Mouse (Mus musculus): ENCODE measurements around the gene Cog5.
A peak's percentile ranks its signal among the peaks of the same experiment; 100 is the strongest.

Cog5 gene

GRCm38 (mm10) chr12:31938391-31938997 lies 283.8 kb downstream of the Cog5 start:
- no peak for DNase-seq (ENCODE audit: low spot score in 2 of 2)

DNA sequence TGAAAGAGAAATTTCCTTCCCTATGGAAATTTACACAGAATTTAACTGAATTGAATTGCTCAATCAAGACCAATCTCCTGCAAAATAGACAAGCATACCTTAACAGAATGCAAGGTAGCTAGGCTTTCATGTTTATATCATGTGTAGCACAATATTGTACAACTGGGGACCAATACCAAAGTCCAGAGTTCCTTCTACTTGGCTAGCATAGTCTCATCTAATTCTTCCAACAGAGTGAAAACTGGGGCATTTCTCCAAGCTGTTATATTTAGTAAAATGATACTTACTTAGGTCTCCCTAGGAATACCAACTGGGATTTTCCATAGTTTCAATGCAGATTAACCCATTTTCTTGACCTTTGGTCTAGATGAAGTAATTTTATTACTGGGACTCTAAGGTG lies 284.4 kb downstream of the Cog5 start:
- DNase-seq (ENCODE audit: low spot score in 2 of 2) = no peak

- no peak for DNase-seq (ENCODE audit: low spot score in 2 of 2)
Observed at GRCm38 (mm10) chr12:31943020-31943654, 288.5 kb downstream of the Cog5 start.

- DNase-seq (ENCODE audit: low spot score in 2 of 2) = no peak
Observed at GRCm38 (mm10) chr12:31944405-31944804, 289.7 kb downstream of the Cog5 start.

GRCm38 (mm10) chr12:31947476-31947875 lies 292.8 kb downstream of the Cog5 start:
- DNase-seq (ENCODE audit: low spot score in 2 of 2) = peak in 1 of 2 experiments; percentile 43

- no peak for DNase-seq (ENCODE audit: low spot score in 2 of 2)
Observed at GRCm38 (mm10) chr12:31948101-31949000, 293.7 kb downstream of the Cog5 start.

DNA sequence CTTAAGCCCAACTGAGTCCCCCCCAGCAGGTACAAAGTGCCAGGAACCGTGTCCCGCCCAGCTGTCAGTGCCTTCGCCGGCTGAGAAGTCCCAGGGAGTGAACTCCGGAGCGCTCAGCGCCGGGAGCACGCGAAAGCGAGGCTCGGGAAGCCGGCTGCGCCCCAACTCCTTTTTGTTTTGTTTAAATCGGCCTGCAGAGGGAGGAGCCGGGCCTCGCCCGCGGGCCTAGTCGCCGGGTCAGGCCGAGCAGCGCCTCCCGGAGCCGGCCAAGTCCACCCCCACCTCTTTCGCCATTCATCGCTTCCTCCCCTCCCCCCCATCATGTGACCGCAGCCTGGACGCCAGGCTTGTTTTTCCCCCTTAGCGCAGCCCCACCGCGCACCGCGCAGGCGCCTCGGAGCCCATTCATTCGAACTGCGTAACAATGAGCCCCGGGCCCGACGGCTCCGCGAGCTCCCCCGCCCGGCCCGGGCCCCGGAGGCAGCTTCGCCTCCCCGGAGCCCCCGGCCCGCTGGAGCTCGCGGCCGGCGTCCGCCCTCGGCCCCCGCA lies 294.6 kb downstream of the Cog5 start:
- peak; percentile 85 to 92 for DNase-seq (ENCODE audit: low spot score in 2 of 2)

- peak; percentile 94 to 96 for DNase-seq (ENCODE audit: low spot score in 2 of 2)
Observed at GRCm38 (mm10) chr12:31949759-31950658, 295.3 kb downstream of the Cog5 start, which contains the start of gene Hbp1. Hbp1 (minus strand) TSS chr12:31950535.

DNA sequence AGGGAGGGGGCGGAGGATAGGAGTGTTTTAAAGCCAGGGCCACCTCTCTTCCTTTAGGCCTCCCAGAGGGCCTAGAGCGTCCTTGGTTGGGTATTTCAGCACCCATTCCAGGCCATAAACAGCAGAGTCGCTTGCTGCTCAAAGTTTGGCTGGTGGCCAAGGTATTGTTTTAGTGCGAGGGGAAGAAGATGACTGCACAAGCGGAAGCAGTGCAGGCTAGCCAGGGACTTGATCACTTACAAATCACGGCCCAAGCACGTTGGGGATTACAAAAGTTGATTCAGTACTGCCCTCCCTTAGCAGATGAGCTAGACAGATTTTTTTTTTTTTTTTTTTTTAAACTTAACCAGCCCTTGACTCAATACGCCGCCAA lies 296.0 kb downstream of the Cog5 start:
- peak in 1 of 2 experiments; percentile 83 for DNase-seq (ENCODE audit: low spot score in 2 of 2)

GRCm38 (mm10) chr12:31955843-31956242 lies 301.2 kb downstream of the Cog5 start:
- no peak for DNase-seq (ENCODE audit: low spot score in 2 of 2)

DNA sequence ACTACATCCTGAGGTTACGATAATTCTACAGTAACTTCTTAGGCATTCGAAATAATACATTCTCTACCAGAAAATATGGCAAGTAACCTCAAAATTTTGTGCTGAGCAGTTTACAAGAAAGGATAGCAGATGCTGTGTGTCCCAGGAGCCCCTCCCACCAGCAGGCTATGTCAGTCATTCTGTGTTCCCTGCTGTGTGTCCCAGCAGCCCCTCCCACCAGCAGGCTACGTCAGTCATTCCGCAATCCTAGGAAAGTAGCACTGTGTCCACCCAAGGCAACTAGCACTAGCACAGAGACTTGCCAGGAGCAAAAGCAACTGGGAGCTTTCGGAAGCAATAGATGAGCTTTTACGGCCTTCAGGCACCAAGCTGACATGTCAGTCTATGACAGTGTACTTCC lies 309.4 kb downstream of the Cog5 start:
- no peak for DNase-seq (ENCODE audit: low spot score in 2 of 2)

- DNase-seq (ENCODE audit: low spot score in 2 of 2) = no peak
Observed at GRCm38 (mm10) chr12:31965517-31966212, 311.0 kb downstream of the Cog5 start.

- DNase-seq (ENCODE audit: low spot score in 2 of 2) = peak in 1 of 2 experiments; percentile 33
Observed at GRCm38 (mm10) chr12:31966405-31966804, 311.7 kb downstream of the Cog5 start.

DNA sequence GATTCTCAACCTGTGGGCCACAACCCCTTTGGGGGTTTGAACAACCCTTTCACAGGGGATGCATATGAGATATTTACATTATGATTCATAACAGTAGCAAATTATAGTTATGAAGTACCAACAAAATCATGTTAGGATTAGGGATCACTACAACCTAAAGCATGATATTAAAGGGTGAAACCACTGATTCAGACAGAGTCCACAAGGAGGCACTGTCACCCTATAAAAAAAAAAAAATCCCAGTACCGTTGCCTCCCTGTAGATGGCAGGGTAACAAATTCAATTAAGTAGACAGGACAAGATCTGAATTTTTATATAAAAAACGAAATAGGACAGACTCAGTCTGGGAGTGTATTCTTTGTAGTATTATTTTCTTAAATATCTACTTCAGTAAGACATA lies 312.9 kb downstream of the Cog5 start:
- peak in 1 of 2 experiments; percentile 58 for DNase-seq (ENCODE audit: low spot score in 2 of 2)

- DNase-seq (ENCODE audit: low spot score in 2 of 2) = no peak
Observed at GRCm38 (mm10) chr12:31969111-31969510, 314.4 kb downstream of the Cog5 start.

DNA sequence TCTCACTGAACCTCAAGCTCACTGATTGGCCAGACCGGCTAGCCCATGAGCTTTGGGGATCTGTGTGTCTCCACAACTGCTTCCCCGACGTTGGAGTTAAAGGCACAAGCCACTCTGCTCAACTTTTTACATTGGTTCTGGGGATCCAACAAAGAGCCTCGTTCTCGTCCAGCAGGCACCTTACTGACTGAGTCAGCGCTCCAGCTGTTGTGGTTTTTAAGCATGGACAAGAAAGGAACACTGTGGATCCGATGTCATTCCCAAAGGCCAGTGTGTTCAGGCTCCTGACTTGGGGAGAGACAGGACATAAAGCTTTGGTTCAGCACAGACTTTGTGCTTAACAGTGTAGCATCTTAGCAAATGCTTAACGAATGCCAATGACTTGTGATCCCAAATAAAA lies 316.9 kb downstream of the Cog5 start:
- no peak for DNase-seq (ENCODE audit: low spot score in 2 of 2)

DNA sequence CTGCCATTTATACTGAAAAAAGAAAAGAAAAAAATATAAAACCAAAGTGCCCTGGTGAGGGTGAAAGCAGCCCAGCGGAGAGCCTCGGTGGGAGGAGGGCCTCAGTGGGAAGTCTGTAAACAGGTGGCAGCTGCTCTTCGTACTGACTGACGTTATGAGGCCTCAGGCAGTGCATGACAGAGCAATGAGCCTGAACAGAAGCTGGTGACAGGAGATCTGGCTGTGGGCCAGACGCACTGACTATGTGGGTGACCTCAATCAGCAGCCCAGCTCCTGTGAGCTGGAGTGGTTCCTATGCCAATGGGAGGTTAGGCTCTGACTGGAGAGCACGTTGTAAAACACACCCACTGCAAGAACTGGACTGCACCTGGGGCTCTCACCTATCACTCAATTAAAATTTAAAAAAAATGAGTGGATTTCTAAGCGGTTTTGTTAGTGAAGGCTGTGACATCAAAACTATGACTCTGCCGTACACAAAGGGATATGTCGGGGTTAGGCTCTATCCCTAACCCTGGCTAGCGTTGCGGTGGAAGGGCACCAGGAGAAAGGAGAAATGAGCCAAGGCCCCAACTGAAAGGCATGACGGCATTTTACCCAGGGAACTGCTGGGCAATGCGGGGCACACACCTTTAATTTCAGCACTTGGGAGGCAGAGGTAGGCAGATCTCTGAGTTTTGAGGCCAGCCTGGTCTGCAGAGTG lies 319.0 kb downstream of the Cog5 start:
- DNase-seq (ENCODE audit: low spot score in 2 of 2) = peak; percentile 91 to 94

GRCm38 (mm10) chr12:31976544-31976943 lies 321.9 kb downstream of the Cog5 start:
- no peak for DNase-seq (ENCODE audit: low spot score in 2 of 2)

DNA sequence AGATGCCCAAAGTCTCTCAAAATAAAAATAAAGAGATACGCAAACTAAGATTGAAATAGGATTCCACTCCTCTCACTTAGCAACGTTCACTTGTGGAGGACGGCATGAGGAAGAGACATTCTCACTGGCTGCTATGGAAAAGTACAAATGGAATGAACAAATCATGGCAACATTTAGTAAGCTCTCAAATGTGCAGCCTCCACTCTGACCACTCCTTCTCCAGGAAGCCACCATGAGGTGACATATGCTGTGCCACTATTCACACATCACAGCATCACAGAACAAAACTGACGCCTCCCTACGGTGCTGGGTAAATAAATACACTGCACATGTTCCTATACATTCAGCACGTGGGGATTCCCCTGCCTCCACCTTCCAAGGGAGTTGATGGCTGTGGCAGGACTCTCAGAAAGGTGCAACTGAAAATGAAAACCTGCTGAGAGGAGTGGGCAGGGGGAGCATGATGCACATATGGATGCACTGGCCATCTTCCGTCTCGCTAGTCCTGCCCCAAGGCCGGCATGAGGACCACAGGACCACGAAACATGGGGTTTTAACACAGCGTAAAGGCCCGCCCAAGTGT lies 323.0 kb downstream of the Cog5 start:
- DNase-seq (ENCODE audit: low spot score in 2 of 2) = no peak

DNA sequence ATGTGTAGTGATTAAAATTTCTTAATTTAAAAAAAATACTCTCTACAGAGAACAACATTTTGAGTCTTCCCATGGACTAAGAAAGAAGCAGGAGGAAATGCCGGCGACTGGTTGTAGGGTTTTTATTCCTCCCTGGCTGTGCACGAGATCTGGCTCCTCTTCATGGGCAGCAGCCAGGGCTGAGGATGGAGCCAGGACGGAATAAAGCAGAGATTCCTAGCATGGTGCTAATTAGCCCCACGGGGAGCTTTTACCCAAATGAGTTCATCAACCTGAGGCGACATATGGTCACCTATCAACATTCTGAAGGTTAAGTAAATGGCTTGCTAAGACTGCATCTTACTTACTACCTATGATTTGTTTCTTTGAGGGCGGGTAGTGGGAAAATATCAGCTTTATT lies 328.6 kb downstream of the Cog5 start:
- peak in 1 of 2 experiments; percentile 49 for DNase-seq (ENCODE audit: low spot score in 2 of 2)

Measured in spleen, postnatal 4 days (tissue).